Mouse (Mus musculus) liver (tissue): Measurements from ENCODE around the gene Erbb3.
"Not testable (repeated sequence)": the region's sequence is repeated elsewhere in the genome, so short reads cannot be mapped to it uniquely, and the experiment has no call there.

Experiments
- DNase-seq: peaks from one replicate; pipeline ENCODE4 v3.0.0-alpha.2; 2020; ENCODE audit warnings: mixed read lengths

Erbb3 gene

GRCm38 (mm10) chr10:128555567-128555966 is 33.9 kb downstream of the Erbb3 start:
- not testable (repeated sequence) for DNase-seq

GRCm38 (mm10) chr10:128550144-128550823 is 39.2 kb downstream of the Erbb3 start:
- not testable (repeated sequence) for DNase-seq

- DNase-seq, result not testable (repeated sequence)
These were observed 39.8 kb downstream of the Erbb3 start for GRCm38 (mm10) chr10:128549682-128550057.

- DNase-seq, result peak; percentile 95
These were observed 40.3 kb downstream of the Erbb3 start, which contains the start of gene Rpl41 for GRCm38 (mm10) chr10:128548947-128549681. Rpl41 (minus strand) TSS chr10:128549305.

GRCm38 (mm10) chr10:128548051-128548791 is 41.2 kb downstream of the Erbb3 start:
- peak; percentile 18 for DNase-seq

- DNase-seq, result peak; percentile 95
These were observed 42.0 kb downstream of the Erbb3 start, which contains the start of gene Zc3h10 for GRCm38 (mm10) chr10:128547361-128548032. Zc3h10 (minus strand) TSS chr10:128547774.

- no peak for DNase-seq
These were observed 42.7 kb downstream of the Erbb3 start for GRCm38 (mm10) chr10:128546787-128547186.

- DNase-seq, result no peak
These were observed 43.1 kb downstream of the Erbb3 start for GRCm38 (mm10) chr10:128546361-128546760.

- no peak for DNase-seq
These were observed 43.9 kb downstream of the Erbb3 start for GRCm38 (mm10) chr10:128545570-128545898.

GRCm38 (mm10) chr10:128544674-128545569 is 44.5 kb downstream of the Erbb3 start:
- no peak for DNase-seq

GRCm38 (mm10) chr10:128544151-128544657 is 45.2 kb downstream of the Erbb3 start:
- no peak for DNase-seq

GRCm38 (mm10) chr10:128543100-128543499 is 46.4 kb downstream of the Erbb3 start:
- DNase-seq, result no peak

GRCm38 (mm10) chr10:128538340-128538870 is 51.0 kb downstream of the Erbb3 start:
- no peak for DNase-seq

GRCm38 (mm10) chr10:128536266-128536940 is 53.0 kb downstream of the Erbb3 start:
- peak; percentile 91 for DNase-seq

GRCm38 (mm10) chr10:128535624-128536265 is 53.7 kb downstream of the Erbb3 start:
- no peak for DNase-seq

GRCm38 (mm10) chr10:128535206-128535605 is 54.2 kb downstream of the Erbb3 start:
- DNase-seq, result no peak

GRCm38 (mm10) chr10:128526366-128527356 is 62.8 kb downstream of the Erbb3 start:
- DNase-seq, result no peak

GRCm38 (mm10) chr10:128525671-128526308 is 63.7 kb downstream of the Erbb3 start, which contains the start of gene Esyt1:
Esyt1 (minus strand) TSS chr10:128525871.
- peak; percentile 95 for DNase-seq
